Mouse (Mus musculus) lung, postnatal 14 days (tissue): ENCODE measurements around the gene Spert.

Experiments used
- DNase-seq: peaks from one replicate; pipeline ENCODE4 v3.0.0; 2021

Spert gene

DNA sequence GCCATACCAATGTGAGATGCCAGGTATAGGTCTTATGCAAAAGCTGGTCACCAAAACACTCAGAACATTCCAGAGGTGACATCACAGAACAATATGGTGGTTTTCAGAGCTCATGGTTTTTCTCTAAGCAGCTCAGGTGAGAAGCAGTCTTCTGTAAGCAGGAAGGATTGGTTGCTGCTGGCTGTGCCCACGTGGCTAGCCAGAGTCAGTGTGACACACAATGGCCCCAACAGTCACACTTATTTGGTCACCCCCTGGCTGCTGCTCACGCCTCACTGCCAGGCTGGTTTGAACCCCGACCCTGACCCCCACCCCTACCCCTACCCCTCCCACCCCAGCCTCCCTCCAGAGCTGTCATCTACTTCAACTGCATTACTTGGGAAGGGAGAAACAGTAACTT, at the start of gene Spert:
Spert (minus strand) TSS at position 139 of the 400 bp plus-strand sequence.
- DNase-seq, result no peak

DNA sequence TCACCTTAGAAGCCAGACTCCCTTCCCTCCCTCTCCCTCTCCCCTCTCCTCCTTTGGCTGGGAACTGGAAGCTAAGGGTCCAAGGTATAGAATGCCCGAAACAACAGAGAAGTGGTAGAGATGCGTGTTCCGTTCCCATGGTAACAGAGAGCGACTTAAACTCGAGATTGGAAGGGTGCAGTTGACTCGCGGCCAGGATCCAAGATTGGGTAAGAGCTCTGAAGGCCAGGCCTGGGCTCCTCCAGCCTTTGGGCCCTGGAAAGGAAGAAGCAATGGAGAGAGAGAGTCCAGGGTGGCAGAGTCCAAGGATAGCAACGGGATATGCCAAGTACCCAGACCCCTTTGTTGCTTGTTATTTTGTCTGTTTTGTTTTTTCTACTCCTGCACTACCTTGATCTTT, 49.2 kb upstream of the Spert start, which contains the start of gene Erich6b:
Erich6b (plus strand) TSS at position 180 of the 400 bp plus-strand sequence.
- no peak for DNase-seq

DNA sequence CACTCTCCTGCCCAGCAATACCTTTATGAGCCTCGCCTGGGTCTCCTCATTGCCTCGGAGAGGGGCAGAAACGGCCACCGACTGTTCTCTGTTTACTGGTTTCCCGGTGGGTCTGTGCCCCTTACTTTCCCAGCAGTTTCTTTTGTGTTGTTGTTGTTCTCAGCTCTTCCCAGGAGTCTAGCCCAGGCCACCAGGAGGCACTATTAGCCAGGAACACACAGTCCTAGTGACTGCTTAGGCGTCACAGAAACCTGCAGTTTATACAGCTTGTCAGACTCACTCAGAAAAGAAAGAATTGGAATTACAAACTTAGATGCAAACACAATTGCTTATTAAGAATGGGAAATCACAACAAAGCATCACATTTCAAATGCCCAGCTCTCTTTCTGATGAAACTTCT, 48.5 kb upstream of the Spert start:
- DNase-seq, result no peak

DNA sequence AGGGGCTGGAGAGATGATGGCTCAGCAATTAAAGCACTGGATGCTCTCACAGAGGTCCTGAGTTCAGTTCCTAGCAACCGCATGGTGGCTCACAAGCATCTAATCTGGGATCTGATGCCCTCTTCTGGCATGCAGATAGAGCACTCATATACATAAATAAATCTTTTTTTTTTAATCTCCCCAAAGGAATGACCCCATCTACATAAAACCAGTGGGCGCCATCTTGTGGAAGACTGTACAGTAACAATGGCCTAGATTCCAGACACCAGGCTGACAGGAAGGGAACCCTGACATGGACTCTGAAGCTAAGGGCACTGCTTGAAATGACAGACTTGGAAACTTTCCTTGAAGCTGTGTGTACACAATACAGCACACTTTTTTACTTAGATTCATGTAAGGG, 47.9 kb upstream of the Spert start:
- DNase-seq, result no peak

DNA sequence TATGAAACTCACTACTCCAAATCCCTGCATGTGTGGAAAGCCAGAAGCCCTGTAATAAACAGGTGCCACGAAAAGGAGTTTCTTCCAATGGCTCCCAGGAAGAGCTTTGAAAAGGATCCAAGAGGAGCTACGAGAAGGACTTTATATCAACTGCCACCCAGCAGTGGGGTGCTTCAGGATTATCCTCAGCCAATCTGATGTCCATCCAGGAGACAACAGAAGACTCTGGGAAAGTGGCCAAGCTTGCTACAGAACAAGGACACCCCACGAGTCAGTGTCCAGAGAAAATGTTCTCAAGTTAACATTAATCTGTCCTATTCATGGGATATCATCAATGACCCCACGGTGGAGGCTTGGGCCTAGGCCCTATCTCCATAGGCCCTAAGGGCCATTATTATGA, 44.7 kb upstream of the Spert start:
- peak; percentile 9 for DNase-seq

DNA sequence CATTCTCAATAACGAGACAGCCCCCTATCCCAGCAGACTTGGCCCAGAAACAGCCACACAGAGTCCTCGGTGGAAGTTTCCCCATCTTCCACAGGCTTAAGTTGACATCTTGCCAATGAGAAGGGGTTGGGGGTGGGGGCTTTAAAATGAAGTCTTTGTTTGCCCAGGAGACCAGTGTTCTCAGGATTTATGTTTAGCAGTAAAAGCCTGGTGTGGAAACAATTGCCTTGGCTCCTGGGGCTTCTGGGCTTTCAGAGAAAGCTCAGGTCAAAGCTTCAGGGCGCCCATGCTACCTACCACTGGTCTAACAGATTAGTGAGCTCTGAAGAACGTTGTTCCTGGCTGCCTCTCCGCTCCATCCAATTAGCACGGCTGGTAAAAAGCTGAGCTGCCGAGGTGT, 43.2 kb upstream of the Spert start:
- no peak for DNase-seq

DNA sequence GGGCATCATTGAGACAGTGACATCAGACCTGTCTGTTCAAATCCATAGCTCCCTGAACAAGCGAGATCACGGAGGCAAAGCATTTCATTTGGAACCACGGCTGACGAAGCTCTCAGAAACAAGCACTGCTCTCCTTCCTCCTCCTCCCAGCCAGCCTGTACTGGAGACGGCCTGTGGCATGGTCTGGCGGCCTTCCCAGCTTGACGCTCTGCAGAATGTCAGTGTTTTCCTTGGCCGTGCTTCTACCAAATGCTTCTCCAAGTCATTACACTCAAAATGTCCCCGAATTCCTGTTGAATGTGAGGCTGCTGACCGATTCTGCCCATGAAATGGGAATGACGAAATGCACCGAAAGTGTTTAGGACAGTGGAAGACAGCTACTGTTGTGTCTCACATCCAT, 42.4 kb upstream of the Spert start:
- peak; percentile 46 for DNase-seq

DNA sequence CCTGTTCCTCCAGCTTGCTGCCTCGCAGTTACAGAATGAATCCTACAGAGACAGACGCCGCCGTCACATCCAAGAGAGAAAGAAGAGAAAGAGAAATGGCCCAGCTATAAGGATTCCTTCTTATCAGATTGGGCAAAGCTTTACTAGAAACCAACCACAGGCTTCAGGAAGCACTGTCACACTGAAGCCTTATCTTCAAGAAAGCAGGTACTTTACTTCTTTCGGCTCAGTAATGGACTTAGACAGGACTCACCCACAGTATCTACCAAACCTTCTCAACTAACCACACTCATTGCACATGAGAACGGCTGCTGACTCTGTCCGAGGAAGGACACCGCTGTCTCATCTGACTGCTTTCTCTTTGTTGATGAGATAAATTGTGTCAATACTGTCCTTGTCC, 36.0 kb upstream of the Spert start:
- DNase-seq, result no peak

DNA sequence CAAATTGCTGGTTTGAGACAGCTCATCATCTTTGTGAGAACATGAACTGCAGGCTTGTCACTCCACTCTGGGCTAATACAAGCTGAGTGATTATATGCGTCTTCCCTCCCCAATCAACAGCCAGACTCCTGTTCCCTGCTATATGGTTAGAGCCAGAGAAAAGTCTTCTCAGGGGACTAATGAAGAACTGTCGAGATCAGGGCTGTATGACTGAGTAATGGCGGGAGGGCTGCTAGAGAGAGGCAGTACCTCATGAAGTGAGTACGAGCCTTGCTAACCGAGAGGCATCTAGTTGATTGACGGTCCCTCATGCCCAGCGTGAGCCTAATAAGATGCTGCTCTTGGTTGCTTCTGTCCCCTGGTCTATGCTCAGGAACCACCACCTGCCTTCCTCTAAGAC, 30.1 kb upstream of the Spert start:
- DNase-seq, result no peak

DNA sequence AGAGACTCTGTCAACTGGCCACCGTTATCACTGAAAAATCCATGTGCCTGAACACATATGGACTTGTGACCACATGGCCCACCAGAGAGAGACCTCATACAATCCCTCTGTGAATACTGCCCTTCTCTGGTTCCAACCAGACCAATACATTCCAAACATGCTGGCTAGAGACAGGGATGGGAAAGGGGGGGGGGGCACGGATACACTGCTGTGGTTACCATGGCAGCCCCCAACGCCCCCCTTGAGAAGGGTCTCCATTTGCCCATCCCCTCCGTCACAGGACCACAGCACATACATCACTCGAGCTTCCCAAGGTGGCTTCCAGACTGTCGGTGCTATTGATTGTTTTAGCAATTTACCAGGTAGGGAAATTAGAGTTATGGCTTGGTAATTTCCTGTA, 23.5 kb upstream of the Spert start:
- no peak for DNase-seq

DNA sequence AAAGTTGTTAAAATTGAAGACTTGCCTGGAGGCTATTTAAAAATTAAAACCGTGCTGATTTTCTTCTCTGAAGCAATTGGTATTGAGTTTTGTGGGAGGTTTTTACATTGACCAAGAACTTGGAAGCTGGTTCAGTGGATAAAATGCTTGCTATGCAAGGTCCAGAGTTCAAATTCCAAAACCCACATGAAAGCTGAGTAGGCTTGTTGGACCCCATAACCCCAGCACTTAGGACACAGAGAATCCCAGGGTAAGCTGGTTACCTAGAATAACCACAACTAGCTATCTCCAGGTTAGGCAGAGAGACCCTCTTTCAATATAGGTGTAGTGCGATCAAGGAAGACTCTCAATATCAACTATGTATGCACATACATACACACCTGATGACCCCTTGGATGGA, 16.3 kb upstream of the Spert start:
- no peak for DNase-seq

DNA sequence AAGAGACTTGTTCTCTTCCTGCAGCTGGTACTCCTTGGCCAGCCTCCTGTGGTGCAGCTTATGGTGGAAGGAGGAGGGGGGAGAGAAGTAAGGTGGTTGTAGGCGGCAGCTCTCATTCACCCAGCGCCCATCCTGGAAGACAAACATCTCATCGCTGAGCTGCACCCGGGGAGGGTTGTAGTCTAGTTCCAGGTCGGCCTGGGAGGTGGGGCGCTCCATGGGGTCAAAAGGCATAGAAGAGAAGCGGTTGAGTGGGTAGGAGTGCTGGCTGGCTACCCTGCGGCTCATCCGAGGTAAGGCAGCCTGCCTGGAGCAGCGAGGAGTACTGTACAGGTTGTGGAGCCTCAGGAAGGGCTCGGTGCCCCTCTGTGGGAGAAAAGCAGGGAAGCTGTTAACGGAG, 9.0 kb downstream of the Spert start:
- no peak for DNase-seq

DNA sequence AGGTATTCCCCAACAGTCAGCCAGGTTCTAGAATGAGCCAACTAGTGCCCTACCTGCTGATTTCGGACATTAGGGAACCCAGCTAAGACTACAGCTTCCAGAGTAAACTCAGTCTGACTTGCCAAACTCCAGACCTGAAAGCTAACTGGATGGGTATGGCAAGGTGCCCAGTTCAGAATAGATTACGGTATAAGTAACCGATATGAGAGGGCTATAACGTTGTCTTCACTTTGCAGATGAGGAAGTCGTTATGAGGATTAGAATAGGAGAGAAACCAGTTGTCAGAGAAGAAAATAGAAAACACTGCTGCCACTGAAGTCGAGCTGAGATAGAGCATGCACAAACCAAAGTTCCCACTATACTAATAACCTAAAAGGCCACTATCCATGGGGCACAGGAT, 13.9 kb downstream of the Spert start:
- DNase-seq, result no peak

DNA sequence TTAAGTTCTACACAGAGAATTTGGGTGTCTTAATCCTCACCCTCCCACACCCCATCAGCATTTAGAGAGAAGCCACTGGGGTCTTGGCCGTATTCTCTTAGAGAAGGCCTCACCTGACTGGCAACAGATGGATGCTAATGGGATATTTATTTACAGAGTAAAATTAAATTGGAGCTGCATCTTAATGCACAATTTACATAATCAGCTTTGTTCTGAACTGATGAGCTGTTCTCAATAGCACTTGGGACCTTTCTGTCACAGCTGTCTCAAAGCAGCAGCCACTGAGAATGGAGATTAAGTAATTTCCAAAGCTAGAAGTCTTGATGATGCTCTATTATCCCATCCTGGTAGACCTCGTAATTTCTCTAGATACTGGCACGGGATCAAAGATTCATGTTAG, 26.6 kb downstream of the Spert start:
- DNase-seq, result no peak

DNA sequence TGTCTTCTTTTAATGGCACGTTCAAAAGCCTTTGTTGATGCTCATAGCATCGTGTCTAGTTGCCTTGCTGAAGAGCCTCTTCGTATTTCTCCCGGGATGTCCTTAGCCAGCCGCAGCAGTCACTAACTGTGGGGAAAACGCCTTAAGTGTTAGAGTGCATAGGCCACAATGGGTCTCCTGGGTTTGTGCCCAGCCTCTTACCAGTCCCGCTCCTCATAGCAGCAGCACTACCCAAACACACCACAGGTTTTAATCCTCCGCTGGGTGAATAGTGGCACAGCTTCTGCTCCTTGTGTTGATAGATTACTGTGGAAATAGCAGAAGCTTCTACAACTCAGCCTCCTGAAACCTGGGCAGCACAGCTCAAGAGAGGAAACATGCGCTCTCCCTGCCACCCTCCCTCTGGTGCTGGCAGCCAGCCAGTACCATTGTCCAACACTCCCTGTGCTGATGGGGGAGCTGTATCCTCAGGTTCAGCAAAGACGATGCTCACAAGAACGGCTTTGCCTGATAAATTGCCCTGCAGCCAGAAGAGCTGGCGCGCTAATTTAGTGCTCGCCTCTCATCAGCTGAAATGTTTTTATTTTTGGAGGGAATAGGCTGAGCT, 27.3 kb downstream of the Spert start:
- peak; percentile 37 for DNase-seq

DNA sequence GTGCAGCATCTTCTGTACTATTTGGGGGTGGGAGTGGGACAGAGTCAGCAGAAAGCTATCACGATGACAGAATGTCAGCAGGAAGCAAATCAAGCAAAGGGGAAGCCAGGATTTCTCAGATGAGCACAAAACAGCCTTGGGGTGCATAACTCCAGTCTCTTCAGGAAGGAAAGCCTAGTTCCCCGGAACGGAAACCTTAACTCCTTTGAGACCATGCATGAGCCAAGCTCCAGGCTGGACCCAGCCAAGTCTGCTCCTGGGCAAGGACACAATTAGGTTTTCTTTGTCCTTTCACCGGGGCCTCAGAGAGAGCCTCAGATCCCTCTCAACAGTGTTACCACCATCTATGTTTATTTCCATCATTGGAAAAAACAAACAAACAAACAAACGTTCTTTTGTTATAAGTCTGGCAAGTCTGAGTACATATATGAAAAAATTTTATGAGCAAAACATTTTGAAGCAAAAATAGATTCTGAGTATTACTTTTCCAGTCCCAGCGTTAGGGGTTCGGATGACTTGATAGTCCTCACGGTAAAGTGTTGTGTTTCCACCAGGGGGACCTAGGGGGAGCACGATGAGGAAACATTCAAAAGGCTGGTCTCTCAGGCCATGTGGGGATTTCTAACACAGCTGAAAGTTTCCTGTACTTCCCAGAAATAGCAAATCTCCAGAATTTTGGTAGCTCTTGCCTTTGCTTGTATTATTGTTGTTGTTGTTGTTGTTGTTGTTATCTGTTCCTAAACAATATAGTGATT, 31.2 kb downstream of the Spert start:
- DNase-seq, result no peak

DNA sequence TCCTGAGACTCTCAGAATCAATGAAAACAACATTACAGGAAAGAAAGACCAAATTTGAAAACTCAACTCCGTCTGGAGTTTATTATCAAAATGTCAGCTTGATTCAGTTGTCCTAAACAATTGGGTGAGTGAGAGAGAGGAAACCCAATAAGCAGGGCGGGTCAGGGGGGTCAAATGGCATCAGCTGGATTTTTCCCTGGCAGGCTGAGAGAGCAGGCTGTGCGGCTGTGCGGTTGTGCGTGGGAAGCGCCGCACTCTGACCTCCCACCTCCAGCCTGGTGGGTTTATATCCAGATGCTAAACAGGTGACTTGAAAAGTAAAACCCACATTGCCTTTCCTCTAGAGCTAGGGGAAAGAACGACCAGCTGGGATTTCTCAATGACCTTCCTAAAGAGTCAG, 51.2 kb downstream of the Spert start:
- DNase-seq, result no peak

DNA sequence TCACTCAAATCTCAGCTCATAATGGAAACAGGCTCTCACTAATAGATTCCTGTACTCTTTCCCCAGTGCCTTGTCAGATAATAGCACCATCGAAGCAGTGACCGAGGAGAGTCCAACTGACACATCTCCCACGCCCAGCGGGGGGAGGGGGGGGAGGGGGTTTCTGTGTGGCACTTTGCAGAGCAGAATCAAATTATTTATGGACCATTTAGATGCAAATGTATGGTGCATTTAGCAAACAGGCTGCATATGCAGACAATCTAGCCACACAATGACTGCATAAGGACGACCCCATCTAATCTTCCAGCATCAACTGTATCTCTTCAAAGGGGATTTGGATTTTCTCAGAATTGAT, 51.9 kb downstream of the Spert start:
- no peak for DNase-seq

DNA sequence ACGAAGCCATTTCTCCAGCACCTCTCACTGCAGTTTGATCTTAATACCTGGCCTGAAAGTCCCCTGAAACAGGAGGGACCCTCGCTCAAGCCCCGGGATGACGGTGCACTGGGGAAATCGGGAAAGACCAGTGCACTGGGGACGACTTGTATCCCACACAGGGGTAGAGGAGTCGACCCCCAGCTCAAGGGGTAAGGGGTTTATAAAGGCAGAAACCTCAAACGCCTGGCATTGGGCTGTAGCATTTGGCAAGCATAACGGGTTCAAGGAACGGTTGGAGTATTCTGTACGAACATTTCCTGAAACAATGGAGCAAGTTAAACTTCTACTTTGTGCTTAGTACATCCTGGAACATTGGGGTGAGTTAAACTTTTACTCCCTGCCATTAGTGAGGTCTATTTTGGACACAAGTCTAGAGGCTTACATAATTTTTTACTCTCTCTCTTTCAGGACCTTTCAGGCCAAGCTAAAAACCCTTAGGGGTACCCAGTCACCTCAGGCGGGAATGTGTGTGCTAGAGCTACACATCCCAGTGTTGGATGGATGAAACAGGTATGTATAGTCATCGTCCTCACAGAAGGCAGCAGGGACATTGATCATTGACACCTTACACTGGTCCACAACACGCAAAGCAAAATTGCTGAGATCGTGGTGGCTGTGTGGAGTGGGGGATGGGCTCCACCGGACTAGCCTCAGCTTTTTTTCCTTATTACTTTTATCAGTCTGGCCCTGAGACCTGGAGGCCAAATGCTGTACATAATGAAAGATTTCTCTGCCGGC, 52.5 kb downstream of the Spert start:
- no peak for DNase-seq

DNA sequence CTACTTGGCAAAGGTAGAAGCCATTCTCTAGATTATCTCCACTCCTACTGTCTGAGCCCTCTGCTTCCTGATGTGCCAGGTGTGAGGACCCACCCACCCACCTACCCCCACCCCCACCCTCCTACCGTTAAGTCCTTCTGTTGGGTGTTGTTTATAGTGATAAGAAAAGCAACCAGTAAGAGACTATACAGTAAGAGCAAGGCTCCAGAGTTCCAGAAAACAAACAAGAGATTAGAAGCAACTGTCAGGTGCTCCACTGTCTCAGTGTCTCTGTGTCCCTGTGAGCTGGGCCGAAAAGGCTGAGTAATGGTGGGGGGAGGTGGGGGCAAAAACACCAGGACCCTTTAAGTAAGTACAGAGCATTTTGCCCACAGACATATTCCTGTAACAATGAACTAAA, 53.7 kb downstream of the Spert start:
- DNase-seq, result no peak
